Mouse (Mus musculus) heart, embryonic 16.5 days (tissue): ENCODE data around the gene Syt1. TPM values are rescaled to one million over a fixed set of nuclear protein-coding genes. Genes with fewer than 3 reads are reported as not detected.

Experiments
- ATAC-seq: fragments of 200-750 bp; cut with Nextera tagmentation; replicated peaks from 2 replicates; pipeline ENCODE4 v1.8.0; 2017; ENCODE audit warnings: moderate number of reproducible peaks; ENCODE audit not compliant: insufficient read depth, low FRiP score; ENCODE audit errors: extremely low read depth
- H3K27ac ChIP-seq: fragments of 300-500 bp; sonication (generic); 2 replicates; pipeline ENCODE4 v1.5.1; 2014; ENCODE audit warnings: mild to moderate bottlenecking, low read length, control low read depth, moderate library complexity
- H3K27me3 ChIP-seq: fragments of 300-500 bp; sonication (generic); 2 replicates; pipeline ENCODE4 v1.6.1; 2014; ENCODE audit warnings: low read length, mixed read lengths; ENCODE audit not compliant: control insufficient read depth, insufficient read depth
- H3K36me3 ChIP-seq: fragments of 300-500 bp; sonication (generic); 2 replicates; pipeline ENCODE4 v1.6.1; 2014; ENCODE audit not compliant: control insufficient read depth, insufficient read depth
- H3K4me1 ChIP-seq: fragments of 300-500 bp; sonication (generic); 2 replicates; pipeline ENCODE4 v1.6.1; 2014; ENCODE audit warnings: low read length, mixed read lengths; ENCODE audit not compliant: control insufficient read depth, insufficient read depth
- H3K4me2 ChIP-seq: fragments of 300-500 bp; sonication (generic); 2 replicates; pipeline ENCODE4 v1.6.1; 2014; ENCODE audit warnings: low read depth, mild to moderate bottlenecking, control low read depth, low read length
- H3K4me3 ChIP-seq: fragments of 300-500 bp; sonication (generic); 2 replicates; pipeline ENCODE4 v1.5.1; 2014; ENCODE audit warnings: mild to moderate bottlenecking, control low read depth, low read length
- H3K9ac ChIP-seq: fragments of 300-500 bp; sonication (generic); 2 replicates; pipeline ENCODE4 v1.6.1; 2014; ENCODE audit warnings: low read length, control low read depth
- H3K9me3 ChIP-seq: fragments of 300-500 bp; sonication (generic); replicated peaks from 2 replicates; pipeline ENCODE4 v1.6.1; 2016; ENCODE audit warnings: low read length; ENCODE audit not compliant: control insufficient read depth
- WGBS: fragments of 180-500 bp; shearing (Covaris S2); extraction: QIAGEN DNeasy Blood & Tissue Kit; methylation state at CpG from one replicate; pipeline ENCODE4 v1.1.7; 2014; 5-methylcytosine and 5-hydroxymethylcytosine counted together
- polyA plus RNA-seq: library from polyadenylated mRNA; unstranded; fragments of >200 nt; fragmentation: Nextera tagmentation; extraction: Ambion mirVana; gene quantifications from 2 replicates; pipeline ENCODE4 v1.2.1, GENCODE M21; 2015

Syt1 gene
- polyA plus RNA-seq, 1 experiment from 2014 or later: 0.91 TPM

- no peak overlapping the region for H3K4me3 ChIP-seq
Observed at GRCm38 (mm10) chr10:108577611-108578010, 433.2 kb downstream of the Syt1 start.

GRCm38 (mm10) chr10:108572764-108573163 lies 438.0 kb downstream of the Syt1 start:
- H3K36me3 ChIP-seq: no peaks in the 10 kb centered on the region
- H3K27me3 ChIP-seq: no peaks in the 10 kb centered on the region
- WGBS: 71% methylated on average over 4 of the region's 4 CpGs
- H3K9me3 ChIP-seq: no peaks in the 10 kb centered on the region
- ATAC-seq: no peak
- peaks cover 8% of the 10 kb centered on the region for H3K4me1 ChIP-seq
- no peak overlapping the region for H3K27ac ChIP-seq
- no peak overlapping the region for H3K4me3 ChIP-seq
- H3K9ac ChIP-seq: no peak overlapping the region
- no peak overlapping the region for H3K4me2 ChIP-seq

More at GRCm38 (mm10) chr10:108577611-108578010, 433.2 kb downstream of the Syt1 start:
- H3K27ac ChIP-seq: no peak overlapping the region
- no peak overlapping the region for H3K9ac ChIP-seq
- no peaks in the 10 kb centered on the region for H3K27me3 ChIP-seq
- ATAC-seq: no peak
- H3K4me2 ChIP-seq: no peak overlapping the region
- H3K9me3 ChIP-seq: no peaks in the 10 kb centered on the region
- no peaks in the 10 kb centered on the region for H3K36me3 ChIP-seq
- no peaks in the 10 kb centered on the region for H3K4me1 ChIP-seq

- Histone ChIP-seq H3K4me2 (no peak overlapping the region), H3K36me3 (no peaks in the 10 kb centered on the region), H3K9me3 (no peaks in the 10 kb centered on the region), H3K4me3 (no peak overlapping the region), H3K27ac (no peak overlapping the region), H3K9ac (no peak overlapping the region), H3K4me1 (peaks cover 8% of the 10 kb centered on the region), H3K27me3 (no peaks in the 10 kb centered on the region)
- ATAC-seq: no peak
- 87% methylated on average over 5 of the region's 5 CpGs for WGBS
Observed at GRCm38 (mm10) chr10:108571104-108571503, 439.7 kb downstream of the Syt1 start.

GRCm38 (mm10) chr10:108569568-108570139 lies 441.1 kb downstream of the Syt1 start:
- Histone ChIP-seq H3K4me3 (no peak overlapping the region), H3K27ac (no peak overlapping the region), H3K9ac (no peak overlapping the region), H3K9me3 (no peaks in the 10 kb centered on the region), H3K27me3 (no peaks in the 10 kb centered on the region), H3K4me1 (peaks cover 12% of the 10 kb centered on the region), H3K36me3 (no peaks in the 10 kb centered on the region), H3K4me2 (no peak overlapping the region)
- ATAC-seq: no peak
- WGBS: 73% methylated on average over 6 of the region's 6 CpGs

GRCm38 (mm10) chr10:108568925-108569324 lies 441.9 kb downstream of the Syt1 start:
- H3K27ac ChIP-seq: no peak overlapping the region
- no peaks in the 10 kb centered on the region for H3K9me3 ChIP-seq
- peaks cover 12% of the 10 kb centered on the region for H3K4me1 ChIP-seq
- no peak overlapping the region for H3K9ac ChIP-seq
- ATAC-seq: no peak
- no peaks in the 10 kb centered on the region for H3K36me3 ChIP-seq
- WGBS: 64% methylated on average over 6 of the region's 6 CpGs
- no peaks in the 10 kb centered on the region for H3K27me3 ChIP-seq
- H3K4me2 ChIP-seq: no peak overlapping the region
- no peak overlapping the region for H3K4me3 ChIP-seq

- no peak overlapping the region for H3K4me3 ChIP-seq
- peak; percentile 60; the same call in 1 of the 2 replicates for ATAC-seq
- 0 out of 2 replicates have a peak overlapping the region, but pooled peaks have one; percentile 39 for H3K9ac ChIP-seq
- H3K9me3 ChIP-seq: no peaks in the 10 kb centered on the region
- H3K4me1 ChIP-seq: peaks cover 12% of the 10 kb centered on the region
- peak overlapping the region; percentile 40 for H3K4me2 ChIP-seq
- no peaks in the 10 kb centered on the region for H3K36me3 ChIP-seq
- H3K27ac ChIP-seq: peak overlapping the region; percentile 25; the same call in 1 of the 2 replicates
- no peaks in the 10 kb centered on the region for H3K27me3 ChIP-seq
- 10% methylated on average over 8 of the region's 8 CpGs for WGBS
Observed at GRCm38 (mm10) chr10:108568136-108568535, 442.6 kb downstream of the Syt1 start.

GRCm38 (mm10) chr10:108567456-108567855 lies 443.3 kb downstream of the Syt1 start:
- Histone ChIP-seq H3K27ac (no peak overlapping the region), H3K9me3 (no peaks in the 10 kb centered on the region)
- ATAC-seq: no peak

GRCm38 (mm10) chr10:108559607-108559908 lies 451.2 kb downstream of the Syt1 start:
- WGBS: 74% methylated on average over 2 of the region's 2 CpGs
- Histone ChIP-seq H3K4me2 (no peak overlapping the region), H3K4me3 (no peak overlapping the region), H3K27me3 (no peaks in the 10 kb centered on the region), H3K4me1 (no peaks in the 10 kb centered on the region), H3K36me3 (no peaks in the 10 kb centered on the region), H3K27ac (no peak overlapping the region), H3K9ac (no peak overlapping the region), H3K9me3 (no peaks in the 10 kb centered on the region)
- no peak for ATAC-seq

More at GRCm38 (mm10) chr10:108567456-108567855, 443.3 kb downstream of the Syt1 start:
- no peak overlapping the region for H3K4me3 ChIP-seq
- peaks cover 12% of the 10 kb centered on the region for H3K4me1 ChIP-seq
- no peak overlapping the region for H3K9ac ChIP-seq
- H3K4me2 ChIP-seq: no peak overlapping the region
- H3K27me3 ChIP-seq: no peaks in the 10 kb centered on the region
- 91% methylated on average over 6 of the region's 6 CpGs for WGBS
- no peaks in the 10 kb centered on the region for H3K36me3 ChIP-seq

GRCm38 (mm10) chr10:108558812-108559606 lies 451.8 kb downstream of the Syt1 start:
- Histone ChIP-seq H3K4me1 (no peaks in the 10 kb centered on the region), H3K27ac (no peak overlapping the region), H3K9me3 (no peaks in the 10 kb centered on the region), H3K27me3 (no peaks in the 10 kb centered on the region), H3K4me2 (no peak overlapping the region), H3K9ac (no peak overlapping the region), H3K36me3 (no peaks in the 10 kb centered on the region), H3K4me3 (no peak overlapping the region)
- no peak for ATAC-seq
- 77% methylated on average over 19 of the region's 19 CpGs for WGBS
